Mouse (Mus musculus) layer of hippocampus, adult 9-11 months (tissue): ENCODE measurements around the gene Adk.

Experiments
- DNase-seq: peaks from one replicate; pipeline ENCODE4 v3.0.0; 2022

The Adk gene

DNA sequence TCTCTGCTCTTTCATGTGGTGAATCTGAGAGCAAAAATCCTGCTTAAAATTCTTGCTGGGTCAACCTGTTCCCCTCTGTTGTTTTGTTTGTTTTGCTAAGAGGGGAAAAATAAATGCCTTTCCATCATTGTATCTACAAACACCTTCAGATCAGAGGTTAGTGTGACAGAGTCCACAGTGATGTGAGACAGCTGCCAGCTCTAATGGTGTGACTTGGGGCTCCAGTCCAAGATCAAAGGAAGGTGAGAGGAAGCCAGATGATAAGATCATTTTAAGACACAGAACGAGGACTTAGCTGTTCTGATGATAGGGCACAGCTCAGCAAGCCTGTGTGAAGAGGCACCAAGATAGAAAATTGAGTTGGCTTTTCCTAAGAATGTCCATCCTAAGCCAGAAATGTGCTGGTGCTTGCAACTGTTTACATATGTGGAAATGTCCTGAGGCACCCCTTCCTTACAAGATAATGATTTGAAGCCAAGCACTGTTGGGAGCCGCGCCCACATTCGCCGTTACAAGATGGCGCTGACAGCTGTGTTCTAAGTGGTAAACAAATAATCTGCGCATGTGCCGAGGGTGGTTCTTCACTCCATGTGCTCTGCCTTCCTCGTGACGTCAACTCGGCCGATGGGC, 307.6 kb downstream of the Adk start:
- no peak for DNase-seq

DNA sequence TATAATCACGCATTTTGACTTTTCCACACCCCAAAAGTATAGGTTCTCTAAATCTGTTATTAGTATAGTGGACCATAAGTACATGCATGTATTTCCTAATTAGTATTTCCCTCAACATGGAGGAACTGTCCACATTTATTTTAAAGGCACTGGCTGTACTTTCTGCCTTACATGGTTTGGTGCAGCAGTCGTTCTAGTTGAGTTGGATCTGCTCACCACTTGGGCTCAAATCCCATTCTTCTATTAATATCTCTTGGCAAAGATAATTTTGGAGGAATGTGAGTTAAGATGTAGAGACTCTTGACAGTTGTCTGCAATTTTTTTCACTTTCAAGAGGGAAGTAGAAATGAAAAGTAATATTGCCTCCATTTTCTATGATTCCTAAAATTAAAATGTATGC, 314.7 kb downstream of the Adk start:
- DNase-seq, result peak; percentile 22

DNA sequence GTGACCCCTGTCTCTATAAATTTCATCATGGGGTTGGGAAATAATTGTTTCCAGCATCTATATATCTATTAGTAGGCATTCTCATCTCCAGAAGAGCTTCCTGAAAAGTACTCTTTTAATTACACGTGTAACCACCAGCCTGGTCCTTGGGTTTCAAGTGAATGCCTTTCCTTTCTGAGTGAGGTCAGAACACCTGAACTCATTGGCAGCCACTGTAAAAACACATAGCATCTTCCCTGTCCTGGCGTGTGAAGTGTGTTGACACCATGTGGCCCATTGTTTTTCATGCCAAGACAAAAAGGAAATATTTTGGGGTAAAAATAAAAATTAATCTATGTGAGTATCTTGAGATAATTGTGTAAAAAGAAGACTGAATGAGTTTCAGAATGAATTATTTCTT, 316.2 kb downstream of the Adk start:
- no peak for DNase-seq

DNA sequence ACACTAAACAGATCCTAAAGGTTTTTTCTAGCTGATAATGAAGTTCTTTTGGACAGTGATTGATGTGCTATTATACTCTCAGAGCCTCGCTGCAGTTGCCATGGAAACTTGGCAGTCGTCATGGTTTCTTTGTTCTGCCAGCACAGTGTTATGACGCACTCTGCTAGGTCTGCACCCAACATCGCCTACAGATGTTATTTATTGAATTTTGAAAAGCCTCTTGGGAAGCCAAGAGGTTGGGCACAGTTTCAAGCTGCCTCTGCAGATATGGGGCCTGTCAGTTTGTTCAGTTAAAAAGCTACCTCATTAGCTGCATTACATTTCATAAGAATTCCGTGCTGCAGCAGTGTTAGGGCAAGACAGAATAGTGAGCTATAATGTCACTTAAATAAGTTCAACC, 316.8 kb downstream of the Adk start:
- DNase-seq, result peak; percentile 95

DNA sequence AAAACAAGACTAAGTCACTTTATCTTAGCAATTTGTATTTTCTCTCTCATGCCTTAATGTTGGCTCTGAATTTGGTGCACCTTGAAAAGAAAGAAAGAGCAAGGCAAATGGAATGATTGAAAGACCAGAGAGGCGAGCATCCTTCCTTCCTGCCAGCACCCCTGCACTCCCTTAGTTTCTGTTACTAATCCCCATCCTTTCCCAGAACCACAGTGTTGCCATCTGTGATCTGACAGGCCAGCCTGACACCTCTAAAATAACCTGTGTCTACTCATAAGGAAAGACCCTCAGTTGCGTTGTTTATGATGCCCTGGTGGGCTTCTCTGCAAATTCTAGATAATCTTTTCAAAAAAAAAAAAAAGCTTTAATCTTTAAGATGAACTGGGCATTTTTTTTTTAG, 319.6 kb downstream of the Adk start:
- no peak for DNase-seq

DNA sequence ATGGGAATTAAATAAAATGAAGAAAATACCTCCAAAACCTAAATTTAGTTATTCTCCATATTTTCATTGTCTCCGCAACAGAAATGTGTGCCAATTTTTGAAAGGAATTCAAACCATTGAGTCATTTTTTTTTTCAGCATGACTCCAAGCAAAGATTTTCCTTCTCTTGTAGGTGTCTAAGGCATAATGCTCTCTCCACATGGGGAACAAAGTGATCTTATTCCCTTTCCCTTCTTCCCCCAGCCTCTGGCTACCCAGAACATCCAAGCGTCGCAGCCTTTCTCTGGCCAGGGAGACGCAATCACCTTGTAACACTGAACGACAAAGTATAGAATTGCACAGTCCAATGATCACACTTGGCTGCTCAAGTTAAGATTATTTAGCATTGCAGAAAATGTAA, 320.3 kb downstream of the Adk start:
- DNase-seq, result no peak

DNA sequence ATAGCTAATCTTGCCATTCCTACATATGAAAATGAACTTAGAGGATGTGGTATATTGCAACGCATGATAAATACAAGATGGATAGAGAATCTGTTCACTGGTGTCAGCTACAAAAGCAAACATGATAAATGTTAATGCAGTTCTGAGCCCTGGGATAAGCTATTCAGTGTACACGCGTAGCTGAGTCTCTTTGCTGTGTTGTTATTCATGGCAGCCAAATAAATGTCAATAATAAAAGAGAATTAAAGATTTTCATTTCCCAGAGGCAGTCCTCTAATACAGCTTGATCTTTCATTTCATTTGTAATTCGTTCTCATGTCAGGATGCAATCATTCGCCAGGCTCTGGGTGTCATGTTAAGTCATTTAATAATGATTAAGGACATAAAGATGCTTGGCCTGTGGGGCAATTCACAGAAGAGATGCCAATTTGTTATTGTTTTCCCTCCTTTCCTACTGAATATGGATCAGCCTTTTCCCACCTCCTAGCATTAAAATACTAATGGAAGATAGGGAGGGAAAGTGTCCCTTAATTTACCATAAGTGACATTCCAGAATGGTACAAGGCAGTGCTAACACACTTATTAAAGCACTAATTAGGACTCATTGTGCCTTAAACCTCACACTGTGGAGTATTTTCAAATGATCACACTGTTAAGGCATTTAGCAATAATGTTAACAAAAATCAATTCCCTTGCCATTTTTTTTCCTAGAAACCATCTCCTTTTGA, 331.5 kb downstream of the Adk start:
- no peak for DNase-seq

DNA sequence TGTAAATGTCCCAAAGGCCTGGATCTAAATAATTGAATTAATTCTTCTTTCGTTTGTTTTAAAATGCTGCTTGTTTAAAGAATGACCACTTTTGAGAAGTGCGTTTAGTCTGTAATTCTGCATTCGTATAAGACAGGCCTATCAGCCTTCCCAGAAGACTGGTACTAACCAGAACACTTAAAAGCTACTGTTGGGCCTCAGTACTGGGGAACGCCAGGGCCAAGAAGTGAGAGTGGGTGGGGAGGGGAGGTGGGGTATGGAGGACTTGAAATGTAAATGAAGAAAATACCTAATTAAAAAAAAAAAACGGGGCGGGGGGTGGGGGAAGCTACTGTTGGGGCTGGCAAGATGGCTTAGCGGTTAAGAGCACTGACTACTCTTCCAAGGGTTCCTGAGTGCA, 347.1 kb downstream of the Adk start:
- no peak for DNase-seq

DNA sequence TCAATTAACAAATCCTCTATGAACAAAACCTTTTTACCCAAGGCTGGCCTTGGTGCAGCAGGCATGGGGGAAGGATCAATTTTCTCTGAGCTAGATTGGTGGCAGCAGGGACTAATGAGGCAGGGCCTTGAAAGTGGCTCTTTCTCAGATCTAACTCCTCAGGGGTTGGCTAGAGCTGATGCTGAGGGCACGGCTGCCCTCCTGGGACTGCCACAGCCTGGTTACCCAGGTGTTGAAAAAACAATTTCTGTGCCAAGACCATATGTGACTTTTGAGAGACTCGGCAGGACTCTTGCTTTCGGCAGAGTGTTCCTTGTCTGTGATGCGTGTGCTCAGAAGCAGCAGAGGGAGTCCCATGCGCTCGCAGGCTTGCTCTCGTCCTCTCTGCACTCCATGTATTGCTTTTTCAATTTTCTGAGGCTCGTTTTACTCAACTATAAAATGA, 349.8 kb downstream of the Adk start:
- DNase-seq, result no peak

DNA sequence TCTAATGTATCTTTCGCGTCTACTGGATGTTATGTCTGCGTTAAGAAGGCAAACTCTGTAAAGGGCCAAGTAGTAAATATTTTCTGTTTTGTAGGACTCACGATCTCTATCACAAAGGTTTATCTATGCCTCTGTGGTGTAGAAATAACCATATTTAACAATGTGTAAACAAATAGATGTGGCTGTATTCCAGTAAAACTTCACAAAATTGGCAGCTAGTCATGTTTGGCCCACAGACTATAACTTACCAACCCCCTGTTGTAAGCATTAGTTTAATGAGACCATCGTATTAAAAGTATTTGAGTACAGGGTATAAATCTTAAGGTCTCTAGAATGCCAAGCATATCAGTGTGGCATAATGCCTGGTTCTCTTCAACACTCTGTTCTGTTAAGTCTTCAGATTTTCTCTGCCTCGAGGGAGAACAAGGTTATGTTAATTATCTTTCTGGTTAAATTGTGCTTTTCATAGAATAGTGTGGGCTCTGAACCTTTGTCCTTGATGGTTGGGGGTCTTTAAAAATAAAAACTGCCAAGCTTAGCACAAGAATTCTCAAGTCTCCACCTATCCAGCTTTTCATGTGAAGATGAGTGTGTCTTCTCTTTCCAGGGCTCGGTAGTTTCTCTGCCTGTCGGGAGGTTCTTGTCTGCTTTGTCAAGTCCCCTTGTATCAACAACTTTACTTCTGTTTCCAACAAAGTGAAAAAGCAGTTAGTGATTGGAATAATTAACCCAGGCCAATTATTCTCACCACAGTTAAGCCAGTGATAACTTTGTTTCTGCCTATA, 350.4 kb downstream of the Adk start:
- DNase-seq, result no peak

DNA sequence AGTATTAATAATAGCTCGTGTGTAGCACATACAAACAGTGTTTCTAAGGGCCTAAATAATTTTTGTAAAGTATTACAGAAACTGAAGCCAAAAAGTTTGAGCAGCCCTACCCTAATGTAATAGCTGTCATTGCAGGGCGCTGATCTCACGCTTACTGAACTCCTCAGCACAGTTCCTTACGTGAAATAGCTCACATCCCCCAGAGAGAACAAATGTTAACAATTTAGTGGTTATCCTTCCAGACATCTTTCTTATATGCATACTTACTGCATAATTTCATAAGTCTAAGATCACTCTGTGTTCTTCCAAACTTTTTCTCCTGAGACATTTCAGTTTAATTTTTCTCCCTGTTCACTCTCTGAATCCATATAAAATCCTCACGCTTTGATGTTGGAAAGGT, 354.6 kb downstream of the Adk start:
- DNase-seq, result no peak

DNA sequence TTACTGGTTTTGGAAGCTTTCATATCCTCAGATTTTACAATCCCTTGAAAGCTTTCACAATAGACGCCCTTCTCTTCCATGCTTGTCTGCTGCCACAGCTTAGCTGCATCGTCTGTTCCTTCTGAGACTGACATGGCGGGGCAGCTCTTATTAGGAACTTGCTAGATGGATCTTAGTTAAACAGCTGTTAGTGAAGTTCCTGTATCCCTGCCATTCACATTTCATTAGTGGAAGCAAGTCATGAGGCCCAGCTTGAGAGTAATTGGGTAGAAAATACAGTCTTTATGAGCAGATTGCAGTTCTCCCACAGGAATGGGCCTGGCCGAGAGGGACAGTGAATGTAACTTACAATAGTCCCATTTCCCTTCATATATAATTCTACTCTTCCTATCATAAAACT, 356.5 kb downstream of the Adk start:
- no peak for DNase-seq

DNA sequence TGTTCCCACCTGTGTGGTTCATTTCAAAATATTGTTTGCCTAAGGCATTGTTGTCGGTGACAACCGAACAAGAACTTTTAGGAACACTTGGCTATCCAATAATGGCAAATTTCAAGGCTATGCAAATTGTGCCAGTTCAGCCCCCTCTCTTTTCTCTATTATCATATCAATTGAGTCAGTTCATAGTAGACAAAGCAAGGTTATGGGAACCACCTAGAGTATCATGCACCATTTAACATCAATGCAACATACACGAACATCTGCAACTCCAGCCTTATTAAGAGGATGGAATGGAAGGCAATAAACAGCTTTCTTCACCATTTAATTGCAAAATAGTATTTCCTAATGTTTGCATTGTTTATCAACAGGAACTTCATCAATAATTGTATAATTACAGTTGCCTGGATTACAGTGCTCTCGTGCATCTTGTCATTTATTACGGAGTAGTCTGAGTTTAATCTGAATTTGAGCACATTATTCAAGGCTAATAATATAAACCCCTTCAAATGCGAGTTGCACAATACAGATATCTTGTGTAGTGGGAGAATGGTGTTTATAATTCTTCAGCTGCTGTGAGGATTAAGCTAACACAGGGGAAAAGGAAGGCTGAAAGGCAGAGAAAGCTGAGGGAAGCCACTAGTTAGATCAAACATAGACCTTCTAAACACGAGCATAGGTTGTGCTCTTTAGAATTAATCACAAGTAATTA, 358.5 kb downstream of the Adk start:
- DNase-seq, result no peak

DNA sequence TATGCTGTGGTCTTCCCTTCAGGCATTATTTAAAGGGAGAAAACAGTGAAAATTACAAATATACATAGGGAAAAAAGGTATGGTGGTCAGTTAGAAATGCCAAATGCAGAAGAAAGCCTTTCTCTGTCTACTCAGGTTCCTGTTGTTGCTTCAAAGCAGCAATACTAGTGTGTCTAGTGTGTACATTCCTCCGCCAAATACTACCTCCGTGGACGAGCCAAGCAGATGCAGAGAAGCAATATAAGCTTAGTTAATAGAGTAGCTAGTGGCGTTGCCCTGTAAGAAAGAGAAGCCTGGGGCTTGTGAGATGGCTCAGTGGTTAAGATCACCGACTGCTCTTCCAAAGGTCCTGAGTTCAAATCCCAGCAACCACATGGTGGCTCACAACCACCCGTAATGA, 359.1 kb downstream of the Adk start:
- DNase-seq, result no peak

DNA sequence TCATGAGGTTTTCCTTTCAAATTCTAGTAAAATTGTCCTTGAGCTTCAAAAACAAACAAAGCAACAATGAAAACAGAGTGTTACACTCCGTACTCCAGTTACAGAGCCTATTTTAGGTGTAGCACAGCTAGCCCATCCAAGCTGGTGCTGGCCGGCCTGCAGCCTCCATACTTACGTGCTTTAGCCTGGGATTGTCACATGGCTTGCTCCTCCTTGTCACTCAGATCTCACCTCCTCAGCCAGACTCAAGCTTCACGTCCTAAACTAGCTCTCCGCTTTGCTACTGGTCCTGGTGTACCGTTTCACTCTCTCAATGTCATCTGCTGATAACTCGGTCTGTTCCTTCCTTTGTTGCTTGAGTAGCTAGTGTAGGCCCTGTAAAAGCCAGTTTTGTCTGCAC, 366.0 kb downstream of the Adk start:
- no peak for DNase-seq

DNA sequence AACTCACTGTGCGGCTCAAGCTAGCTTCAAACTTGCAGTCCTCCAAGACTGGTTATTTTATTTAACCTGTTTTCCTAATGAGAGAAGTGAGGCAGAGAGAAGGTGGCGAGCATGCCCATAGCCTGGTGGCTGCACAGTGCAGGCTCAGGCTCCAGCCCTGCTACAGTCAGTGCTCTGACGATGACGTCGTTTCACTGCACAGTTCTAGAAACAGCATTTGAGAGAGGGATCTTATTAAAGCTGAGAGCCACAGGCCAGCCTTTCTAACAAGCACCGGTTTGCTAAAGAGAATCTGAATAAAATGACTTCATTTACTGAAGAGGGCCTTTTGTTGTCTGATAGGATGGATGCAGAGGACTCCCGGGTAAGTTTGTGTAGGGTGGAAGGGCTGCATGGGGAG, 375.0 kb downstream of the Adk start:
- no peak for DNase-seq

DNA sequence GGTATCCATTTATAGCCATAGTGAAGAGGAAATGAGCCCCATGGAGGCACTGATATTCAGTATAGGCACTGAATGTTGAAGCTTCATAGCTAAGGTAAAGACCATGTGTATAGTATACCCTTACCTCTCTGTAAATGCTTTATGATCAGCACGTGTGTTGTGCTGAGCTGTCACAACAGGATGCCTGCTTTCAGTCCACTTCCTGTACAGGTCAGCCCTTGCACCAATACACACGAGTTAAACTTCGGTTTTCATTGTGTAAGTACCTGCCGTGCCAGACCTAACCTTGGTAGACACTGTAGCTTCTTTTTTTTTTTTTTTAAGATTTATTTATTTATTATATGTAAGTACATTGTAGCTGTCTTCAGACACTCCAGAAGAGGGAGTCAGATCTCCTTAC, 381.0 kb downstream of the Adk start:
- no peak for DNase-seq

DNA sequence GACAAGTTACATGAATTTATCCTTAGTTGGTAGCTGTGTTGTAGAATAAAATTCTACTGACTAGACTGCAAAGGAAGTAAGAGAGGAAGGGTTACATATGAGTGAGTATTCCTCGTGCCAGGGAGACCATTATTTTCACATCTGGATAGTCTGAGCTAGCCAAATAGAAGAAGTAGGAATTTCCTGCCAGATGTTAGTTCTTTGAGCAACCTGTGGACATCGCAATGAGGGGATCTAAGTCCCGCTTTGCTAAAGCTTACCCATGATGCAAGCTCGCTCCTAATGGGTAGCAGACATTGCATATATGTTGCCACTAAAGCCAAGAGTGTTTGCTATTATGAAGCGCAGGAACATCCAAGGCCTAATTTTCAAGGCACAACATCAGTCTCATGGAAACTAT, 381.6 kb downstream of the Adk start:
- no peak for DNase-seq

DNA sequence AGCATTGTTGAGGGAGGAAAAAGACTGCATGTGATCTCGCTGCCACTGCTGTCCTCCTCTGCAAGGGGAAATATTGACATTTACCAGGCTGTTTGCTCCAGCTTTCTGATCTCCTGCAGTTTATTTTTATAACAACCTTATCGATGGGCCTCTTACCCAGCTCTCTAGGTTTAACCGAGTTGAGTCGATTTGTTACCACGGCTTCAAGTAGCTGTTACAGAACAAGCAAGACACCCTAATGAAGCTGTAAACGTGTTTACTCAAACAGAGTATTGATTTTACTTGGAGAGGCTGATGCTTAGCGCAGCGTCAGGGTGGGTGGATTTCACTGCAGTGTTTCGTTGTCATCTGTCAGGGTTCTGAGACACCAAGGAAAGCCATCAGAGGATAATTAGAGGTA, 382.3 kb downstream of the Adk start:
- no peak for DNase-seq

DNA sequence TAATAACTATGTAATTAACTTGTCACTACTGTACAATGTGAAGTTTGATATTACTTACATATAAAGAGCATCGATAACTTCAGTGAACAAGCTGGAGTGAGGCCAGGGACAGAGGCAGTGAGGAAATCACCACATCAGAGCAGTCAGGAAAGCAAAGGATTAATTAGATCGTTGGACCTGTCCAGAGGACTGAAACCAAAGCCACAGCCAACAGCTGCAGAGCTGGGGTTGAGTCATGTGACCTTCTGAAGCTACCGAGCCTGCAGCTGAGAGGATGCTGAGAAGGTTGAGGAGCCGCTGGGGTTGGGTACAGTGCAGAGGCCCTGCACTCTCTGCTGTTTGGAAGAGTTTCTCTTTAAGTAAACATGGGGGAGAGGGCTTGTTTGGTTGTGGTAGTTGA, 387.4 kb downstream of the Adk start:
- DNase-seq, result no peak

DNA sequence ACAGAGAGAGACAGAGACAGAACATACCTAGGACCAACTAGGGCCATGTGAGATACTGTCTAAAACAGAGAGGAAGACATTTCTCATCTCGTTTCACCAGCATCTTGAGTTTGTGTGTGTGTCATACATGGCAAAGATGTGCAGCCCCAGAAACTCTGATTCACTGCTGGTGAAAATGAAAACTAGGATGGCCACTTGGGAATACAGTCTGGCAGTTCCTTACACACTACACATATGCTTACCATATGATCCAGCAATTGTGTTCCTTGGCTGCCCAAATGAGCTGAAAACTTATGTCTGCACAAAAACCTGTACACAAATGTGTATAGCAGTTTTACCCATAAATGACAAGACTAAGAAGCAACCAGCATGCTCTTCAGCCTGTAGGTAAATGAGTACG, 388.2 kb downstream of the Adk start:
- DNase-seq, result no peak

DNA sequence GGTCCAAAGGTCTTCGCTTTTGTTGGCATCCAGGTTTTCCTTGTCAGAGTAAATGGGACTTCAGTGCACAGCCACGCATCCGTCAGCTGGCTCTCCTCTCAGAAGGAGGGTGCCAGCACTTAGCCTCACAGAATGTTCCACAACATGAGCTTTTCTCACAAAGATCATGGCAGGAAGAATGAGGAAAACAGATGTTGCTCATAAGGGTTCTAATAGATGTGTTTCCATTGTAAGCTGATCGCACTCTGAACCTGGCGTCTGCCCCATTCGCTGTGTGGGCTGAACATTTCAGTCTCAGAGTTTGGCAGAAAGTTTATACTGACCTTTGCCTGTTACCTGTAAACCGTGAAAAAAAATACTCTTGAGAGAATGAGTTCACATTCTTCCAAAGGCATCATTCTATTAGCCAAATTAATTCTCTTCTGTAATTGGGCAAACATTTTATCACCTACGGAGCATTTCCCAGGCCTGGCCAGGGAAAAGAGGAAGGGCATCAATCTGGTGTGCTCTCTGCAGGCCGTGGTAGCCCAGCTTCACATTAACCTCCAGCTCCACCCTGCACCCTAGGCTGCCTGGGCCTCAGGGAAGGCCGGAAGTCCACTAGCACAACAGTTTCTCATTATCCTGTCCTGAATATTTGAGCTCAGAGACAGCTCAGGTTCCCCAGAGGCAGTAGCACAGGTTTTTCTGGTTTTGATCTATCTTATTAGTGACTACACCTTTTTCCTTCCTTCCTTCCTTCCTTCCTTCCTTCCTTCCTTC, 389.6 kb downstream of the Adk start:
- no peak for DNase-seq

DNA sequence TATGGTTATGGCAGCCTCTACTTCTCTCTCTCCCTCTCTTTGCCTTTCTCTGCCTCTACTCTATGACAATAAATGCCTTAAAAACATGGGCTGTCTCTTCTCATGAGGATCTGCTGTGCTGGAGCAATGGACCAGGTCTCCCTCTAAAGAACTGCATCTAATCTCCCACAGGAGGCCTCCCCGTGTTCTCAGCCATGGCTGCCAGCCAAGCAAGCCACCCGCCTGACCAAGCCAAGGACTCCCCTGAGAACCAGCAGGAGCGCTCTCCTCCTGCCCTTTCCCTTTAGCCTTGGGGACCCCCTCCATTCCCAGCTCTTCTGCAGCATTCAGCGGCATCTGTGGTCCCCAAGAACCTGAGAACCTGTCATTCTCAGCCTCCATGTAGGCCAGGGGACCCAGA, 400.2 kb downstream of the Adk start:
- DNase-seq, result no peak
